Mouse (Mus musculus) testis, adult 2 months (tissue): ENCODE measurements around the gene Anapc15.

Experiments used
- CTCF ChIP-seq: fragments of 200-500 bp; IDR thresholded peaks from 2 replicates; pipeline ENCODE4 v1.5.1; 2012; ENCODE audit warnings: low read depth, mild to moderate bottlenecking, inconsistent platforms, low read length, moderate library complexity; ENCODE audit not compliant: control insufficient read depth, insufficient read depth, insufficient replicate concordance
- POLR2A ChIP-seq: fragments of 200-500 bp; IDR thresholded peaks from 2 replicates; pipeline ENCODE4 v1.6.1; 2012; ENCODE audit warnings: low read depth, mild to moderate bottlenecking, inconsistent platforms, low read length, moderate library complexity; ENCODE audit not compliant: control insufficient read depth

GRCm38 (mm10) chr7:101844186-101844585 lies 19.3 kb upstream of the Anapc15 start:
- TF ChIP-seq CTCF: no peak
- TF ChIP-seq POLR2A: no peak
